Mouse (Mus musculus) layer of hippocampus, postnatal 25 days (tissue): ENCODE measurements around the gene Atp2c2. TPM values are rescaled to one million over a fixed set of nuclear protein-coding genes. Genes with fewer than 3 reads are reported as not detected.

ENCODE experiments used
- DNase-seq, 2 experiments: peaks; one replicate each; pipeline ENCODE4 v3.0.0; 2022; ENCODE audit warnings: mixed read lengths in 2 of 2, low spot score in 1 of 2; ENCODE audit errors: extremely low spot score in 1 of 2
- total RNA-seq, 2 experiments: library from RNA; stranded (reverse); gene quantifications; 2 replicates each; pipeline ENCODE4 v1.2.3; 2021

The Atp2c2 gene
- total RNA-seq, 2 experiments from 2014 or later: 1.8 to 1.9 TPM

- no peak for DNase-seq
Measured at GRCm38 (mm10) chr8:119738129-119738907, 38.5 kb downstream of the Atp2c2 start.

- no peak for DNase-seq
Measured at GRCm38 (mm10) chr8:119740634-119741033, 40.8 kb downstream of the Atp2c2 start.

DNA sequence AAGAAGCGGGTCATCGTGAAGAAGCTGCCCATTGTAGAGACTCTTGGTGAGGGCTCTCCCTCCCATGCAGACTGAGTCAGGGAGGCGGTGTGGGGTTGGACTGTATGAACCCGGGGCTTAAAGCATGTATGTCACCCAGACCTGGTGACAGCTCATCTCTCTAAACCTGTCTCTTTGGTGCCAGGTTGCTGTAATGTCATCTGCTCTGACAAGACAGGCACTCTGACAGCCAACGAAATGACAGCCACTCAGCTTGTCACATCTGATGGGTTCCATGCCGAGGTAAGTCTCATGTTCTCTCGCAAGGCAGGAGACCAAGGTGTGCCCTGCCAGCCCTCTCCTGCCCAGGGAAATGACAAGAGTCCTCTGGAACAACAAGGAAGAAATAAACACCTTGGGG is 42.6 kb downstream of the Atp2c2 start:
- DNase-seq: no peak

DNA sequence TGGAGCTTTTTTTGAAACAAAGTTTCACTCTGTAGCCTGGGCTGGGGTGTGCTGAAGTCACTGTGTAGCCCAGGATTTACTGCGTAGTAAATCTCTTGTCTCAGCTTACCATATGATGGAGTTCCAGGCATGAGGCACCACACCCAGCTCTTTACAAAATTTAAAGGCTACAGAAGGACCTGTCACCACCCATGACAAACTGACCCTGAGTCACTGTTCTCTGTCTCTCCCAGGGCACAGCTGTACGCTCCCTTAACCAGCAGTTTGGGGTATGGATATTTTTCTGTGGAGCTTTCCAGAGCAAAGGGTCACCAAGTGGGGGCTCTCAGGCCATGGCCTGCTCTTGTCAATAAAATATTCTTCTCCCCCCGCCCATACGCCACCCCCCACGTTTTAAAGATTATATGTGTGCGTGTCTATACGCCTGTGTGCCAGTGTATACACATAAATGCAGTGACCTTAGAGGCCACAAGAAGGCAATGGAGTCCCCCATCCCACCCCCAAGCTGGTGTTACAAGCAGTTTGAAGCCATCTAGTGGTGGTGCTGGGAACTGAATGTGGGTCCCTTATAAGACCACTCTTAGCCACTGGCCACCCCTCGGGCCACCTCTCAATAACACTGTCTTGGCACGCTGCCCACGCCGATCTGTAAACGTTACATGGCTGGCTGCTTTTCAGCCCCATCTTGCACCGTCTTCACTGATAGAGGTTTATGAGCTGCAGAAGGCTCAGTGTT is 43.6 kb downstream of the Atp2c2 start:
- DNase-seq: peak in 1 of 2 experiments; percentile 49

DNA sequence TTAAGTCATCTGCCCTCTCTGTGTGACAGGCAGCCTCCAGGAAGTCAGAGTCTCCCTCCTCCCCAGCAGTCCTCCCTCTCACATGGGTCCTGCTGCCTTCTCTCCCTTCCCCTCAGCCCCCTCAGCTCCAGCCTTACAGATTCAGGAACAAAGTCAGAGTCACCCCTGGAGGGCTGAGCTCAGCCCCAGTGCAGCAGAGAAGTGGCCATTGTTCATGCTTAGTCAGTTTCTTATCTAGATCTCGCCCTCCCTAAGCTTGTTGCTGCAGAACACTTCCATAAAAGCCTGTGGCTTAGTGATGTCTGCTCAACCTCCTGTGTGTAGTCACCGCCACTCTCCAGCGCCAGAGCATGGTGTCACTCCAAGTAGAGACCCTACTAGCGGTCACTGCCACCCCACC is 44.8 kb downstream of the Atp2c2 start:
- no peak for DNase-seq

DNA sequence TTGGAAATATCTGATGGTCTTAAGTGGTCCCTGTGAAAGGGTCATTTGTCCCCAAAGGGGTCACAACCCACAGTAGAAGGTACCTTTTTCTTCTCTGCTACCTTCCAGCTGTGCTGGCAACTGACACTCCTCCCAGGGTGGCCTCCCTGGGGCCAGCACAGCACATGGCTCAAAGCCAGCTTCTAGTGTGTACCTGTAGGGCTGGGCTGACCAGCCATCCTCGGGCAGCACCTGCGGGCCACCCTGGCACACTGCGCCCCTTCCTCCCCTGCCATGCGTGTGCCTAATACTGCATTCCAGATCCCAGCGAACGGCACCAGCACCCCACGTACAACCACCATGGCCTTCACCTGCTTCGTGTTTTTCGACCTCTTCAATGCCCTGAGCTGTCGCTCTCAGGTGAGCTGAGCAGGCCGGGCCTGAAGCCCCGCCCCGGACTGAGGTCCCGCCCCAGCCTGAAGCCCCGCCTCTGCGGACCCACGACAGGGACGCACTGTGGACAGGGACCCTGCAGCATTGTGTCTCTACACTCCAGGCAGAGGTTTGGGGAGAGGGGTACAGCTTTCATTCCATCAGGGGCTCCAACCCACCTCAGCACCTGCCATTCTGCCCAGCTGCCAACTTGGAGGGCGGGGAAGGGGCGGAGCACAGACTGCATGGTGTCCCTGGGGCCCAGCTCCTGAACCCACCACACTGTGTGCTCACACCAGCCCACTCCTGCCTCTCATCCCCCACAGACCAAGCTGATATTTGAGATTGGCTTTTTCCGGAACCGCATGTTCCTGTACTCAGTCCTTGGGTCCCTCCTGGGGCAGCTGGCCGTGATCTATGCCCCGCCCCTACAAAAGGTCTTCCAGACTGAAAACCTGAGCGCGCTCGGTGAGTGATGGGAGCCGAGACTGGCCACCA is 55.7 kb downstream of the Atp2c2 start:
- DNase-seq: no peak

- DNase-seq: no peak
Measured at GRCm38 (mm10) chr8:119756147-119756461, 56.3 kb downstream of the Atp2c2 start.

DNA sequence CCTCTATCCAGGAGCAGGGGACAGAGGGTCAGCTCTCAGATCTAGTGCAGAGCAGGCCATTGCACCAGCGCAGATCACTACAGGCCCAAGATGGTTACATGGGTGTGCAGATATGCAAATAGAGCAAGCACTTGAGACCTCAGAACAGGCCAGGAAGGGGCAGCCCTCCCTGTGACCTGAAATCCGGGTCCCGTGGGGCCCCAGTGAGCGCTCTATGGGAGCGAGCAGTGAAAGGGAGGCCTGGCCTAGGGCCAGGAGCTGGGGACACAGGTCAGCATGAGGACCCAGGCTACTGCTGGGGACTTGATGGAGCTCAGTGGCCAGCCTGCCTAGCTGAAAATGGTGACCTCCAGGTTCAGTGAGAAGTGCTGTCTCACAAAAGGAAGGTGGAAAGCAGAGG is 56.7 kb downstream of the Atp2c2 start:
- no peak for DNase-seq

- no peak for DNase-seq
Measured at GRCm38 (mm10) chr8:119761692-119762091, 61.9 kb downstream of the Atp2c2 start.

DNA sequence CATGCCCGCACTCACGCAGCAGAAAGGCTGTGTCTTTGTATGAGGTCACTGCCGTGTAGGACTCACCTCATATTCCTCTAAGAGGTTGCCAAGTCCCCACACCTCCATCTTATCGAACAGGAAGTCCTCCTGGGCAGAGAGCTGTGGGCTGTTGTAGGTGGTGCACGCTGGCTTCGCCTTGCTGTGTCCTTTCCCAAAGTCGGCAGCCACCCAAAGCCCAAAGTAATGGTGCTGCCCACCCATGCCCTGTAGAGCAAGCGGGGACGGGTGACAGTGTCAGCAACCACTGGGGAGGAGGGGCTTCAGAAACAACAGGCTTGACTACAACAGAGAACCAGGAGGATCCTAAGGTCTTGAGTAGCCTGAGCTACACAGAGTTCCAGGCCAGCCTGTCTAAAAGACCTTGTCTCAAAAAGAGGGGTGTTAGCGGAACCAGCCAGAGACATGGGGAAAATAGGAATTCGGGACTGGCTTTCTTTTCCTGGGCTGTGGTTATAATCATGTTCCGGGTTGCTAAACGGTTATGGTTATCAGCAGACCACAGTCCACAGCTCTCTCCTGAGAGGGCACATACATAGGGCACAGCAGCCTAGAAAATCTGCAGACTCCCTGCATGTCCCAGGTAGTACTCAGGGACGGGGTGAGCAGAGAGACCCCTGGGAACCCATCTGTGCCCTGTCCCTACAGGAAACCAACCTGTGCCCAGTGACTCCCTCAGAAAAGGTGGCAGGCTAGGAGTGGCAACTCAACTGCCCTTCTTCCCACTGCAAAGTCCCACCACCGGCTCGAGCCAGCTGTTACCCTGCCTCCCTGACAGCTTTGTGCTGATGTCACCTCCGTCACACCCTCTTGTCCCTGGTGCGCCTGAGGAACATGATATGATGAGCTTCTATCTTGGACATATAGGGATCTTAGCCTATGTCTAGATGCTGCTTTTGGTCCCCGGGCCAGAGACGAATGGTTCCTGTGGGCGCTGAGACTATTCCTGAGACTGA is 62.7 kb downstream of the Atp2c2 start:
- no peak for DNase-seq

DNA sequence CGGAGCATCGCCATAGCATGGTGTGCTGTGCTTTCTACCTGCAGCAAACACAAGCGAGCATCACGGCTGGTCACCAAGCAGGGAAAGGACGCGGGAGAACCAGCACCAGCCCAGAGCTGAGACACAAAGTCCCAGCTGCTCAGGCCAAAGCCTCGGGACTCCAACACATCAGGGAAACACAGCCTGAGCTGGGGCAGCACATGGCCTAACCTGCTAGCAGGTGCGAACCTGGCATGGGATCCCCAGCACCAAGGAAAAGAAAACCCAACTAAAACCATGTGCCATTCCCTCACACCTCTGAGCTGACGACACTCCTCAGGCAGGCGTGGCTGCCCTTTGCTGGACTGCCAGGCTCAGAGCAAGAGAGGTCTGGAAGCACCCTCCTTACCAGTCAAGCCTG is 65.5 kb downstream of the Atp2c2 start:
- no peak for DNase-seq

GRCm38 (mm10) chr8:119765761-119766444 is 66.1 kb downstream of the Atp2c2 start:
- DNase-seq: no peak

DNA sequence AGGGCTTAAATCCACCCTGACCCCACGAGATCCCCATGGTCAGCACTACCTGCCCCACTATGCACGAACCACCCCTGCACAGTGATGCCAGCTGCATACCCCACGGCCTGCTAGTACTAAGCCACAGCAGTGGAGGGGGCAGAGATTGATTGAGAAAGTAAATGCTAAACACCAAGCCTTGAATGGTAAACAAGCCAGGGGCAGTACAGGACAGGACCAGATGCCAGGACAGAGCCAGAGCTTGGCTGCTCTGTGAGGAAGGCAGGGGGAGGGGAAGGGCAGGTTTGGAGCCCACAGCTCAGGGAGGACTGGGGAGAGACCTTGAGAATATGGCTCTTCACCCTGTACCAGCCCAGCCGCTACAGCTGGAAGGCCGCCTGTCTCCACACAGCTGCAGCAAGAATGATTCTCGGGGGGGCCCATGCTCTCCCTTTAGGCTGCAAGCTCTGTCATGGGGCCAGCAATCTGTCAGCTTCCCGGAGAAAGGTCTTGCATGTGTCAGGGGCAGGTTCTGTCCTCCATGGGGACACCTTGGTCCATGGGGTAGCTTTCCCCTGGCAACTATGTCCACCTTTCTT is 76.9 kb downstream of the Atp2c2 start:
- no peak for DNase-seq

DNA sequence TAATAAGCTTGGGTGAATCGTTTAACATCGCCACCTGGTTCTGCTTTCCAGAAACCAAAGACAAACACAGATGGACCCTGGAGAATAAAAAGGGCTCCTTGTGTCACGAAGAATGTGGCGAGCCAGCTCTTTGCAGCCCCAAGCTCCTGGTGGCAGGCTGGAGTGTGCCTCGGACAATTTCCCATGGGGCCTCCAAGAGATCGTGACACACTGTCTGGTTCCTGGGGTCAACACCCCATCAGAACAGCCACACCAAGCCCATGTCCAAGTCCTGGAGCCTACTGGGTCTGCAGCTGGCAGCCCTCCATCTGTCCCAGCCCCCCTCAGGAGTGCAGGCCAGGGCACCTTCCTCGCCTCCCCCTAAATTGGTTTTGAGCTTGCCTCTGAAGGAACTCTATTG is 78.0 kb downstream of the Atp2c2 start:
- DNase-seq: no peak

DNA sequence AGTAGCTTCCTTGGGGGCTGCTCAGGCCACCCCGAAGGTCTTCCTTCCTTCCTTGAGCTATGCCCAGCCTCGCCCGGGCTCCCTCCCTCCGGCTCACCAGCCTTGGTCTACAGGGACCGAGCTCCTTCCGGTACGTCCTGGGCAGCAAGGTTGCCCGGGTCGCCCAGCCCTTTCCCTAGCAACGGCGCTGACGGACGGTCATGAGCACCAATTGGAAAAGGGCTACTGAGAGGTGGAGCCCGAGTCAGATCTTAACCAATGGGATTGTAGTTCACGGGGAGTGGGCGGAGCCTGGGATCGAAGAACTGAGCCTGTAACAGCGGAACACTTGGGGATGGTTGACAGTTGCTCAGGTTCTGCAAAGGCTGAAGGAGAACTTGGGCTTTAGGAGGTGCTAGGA is 78.5 kb downstream of the Atp2c2 start, which contains the start of gene Tldc1:
Gene Tldc1 (minus strand): TSS at position 154 of the 400 bp plus-strand sequence.
- DNase-seq: peak; percentile 96 to 99

DNA sequence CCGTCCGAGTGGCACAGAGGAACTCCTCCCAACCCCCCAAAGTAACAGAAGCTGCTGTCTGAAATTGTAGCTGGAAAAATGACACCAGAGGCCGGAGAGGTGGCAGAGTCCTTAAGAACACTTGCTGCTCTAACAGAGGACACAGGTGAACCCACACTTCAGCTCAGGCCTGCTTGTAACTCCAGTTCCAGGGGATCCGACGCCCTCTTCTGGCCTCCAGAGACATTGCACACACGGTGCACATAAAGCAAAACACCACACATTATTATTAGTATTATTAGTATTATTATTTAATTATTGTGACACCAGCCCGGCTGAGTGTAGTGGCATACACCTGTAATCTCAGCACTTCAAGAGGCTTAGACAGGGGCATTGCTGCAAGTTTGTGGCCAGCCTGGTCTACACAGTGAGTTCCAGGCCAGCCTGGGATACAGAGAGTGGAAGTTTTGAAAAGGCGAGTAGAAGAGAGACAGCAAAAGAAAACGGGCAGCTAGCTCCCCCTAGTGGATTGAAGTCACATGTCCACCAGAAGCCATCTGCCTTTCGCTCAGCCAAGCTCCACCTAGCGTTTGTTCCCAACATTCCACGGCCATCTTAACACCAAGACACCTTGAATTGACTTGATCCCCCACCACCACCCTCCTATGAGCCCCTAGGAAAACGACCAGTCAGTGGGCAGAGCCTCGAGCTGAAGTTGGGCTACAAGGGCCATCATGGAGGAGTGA is 79.4 kb downstream of the Atp2c2 start:
- DNase-seq: peak; percentile 59 to 74

DNA sequence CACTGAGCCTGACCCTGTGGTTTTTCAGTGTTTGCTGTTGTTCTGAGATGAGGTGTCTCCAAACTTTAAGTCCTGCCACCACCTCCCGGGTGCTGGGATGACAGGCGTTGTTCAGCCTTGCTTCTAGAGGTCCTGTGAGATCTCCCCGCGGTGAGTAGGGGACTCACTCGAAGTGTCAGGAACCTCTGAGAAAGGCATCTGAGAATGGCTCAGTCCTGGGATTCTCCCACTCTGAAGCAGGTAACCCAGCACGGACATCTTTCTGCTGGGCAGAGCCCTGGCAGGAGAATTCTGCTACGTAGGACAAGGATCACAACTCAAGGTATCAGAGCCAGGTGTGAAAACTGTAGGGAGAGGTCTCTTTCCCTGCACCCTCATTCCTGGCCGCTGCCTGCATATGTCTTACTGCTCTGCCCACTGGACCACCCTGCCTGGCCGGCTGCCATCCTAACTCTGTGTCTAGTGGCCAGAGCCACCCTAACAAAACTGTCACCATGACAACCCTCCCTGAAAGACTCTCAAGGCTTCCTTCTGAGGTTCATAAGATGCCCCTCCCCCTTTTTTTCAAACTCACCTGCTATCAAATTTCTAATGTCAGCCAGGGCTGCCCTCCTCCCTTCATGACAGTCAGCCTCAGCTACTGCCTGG is 80.7 kb downstream of the Atp2c2 start:
- no peak for DNase-seq
